Mouse (Mus musculus): ENCODE results near the gene Bcat1. TPM values are rescaled to one million over a fixed set of nuclear protein-coding genes. Genes with fewer than 3 reads are reported as not detected.

Gene Bcat1
- polyA plus RNA-seq, 1 experiment from 2014 or later: 14.9 TPM

GRCm38 (mm10) chr6:145009859-145010818 lies 65.8 kb downstream of the Bcat1 start:
- Histone ChIP-seq H3K27ac (ENCODE audit: low read depth) (no peak overlapping the region), H3K4me2 (no peak overlapping the region), H3K4me1 (ENCODE audit: insufficient read depth) (no peaks in the 10 kb centered on the region), H3K9ac (no peak overlapping the region), H3K27me3 (ENCODE audit: insufficient read depth, low read length) (no peaks in the 10 kb centered on the region), H3K9me3 (ENCODE audit: low read depth, low read length) (0 out of 2 replicates have a peak, but pooled peaks cover 3% of the 10 kb centered on the region), H3K4me3 (ENCODE audit: low read depth, low read length) (no peak overlapping the region), H3K36me3 (ENCODE audit: insufficient read depth) (no peaks in the 10 kb centered on the region)
- 70% methylated on average over 8 of the region's 8 CpGs for WGBS
- no peak for ATAC-seq (ENCODE audit: insufficient read depth)
- DNase-seq: peak; percentile 68
- peak; percentile 60 for TF ChIP-seq CTCF (IDR thresholded peaks at IDR 0.05; ENCODE audit: low read depth)

- no peak overlapping the region for H3K27ac ChIP-seq (ENCODE audit: low read depth)
- no peak overlapping the region for H3K4me3 ChIP-seq (ENCODE audit: low read depth, low read length)
- no peaks in the 10 kb centered on the region for H3K4me1 ChIP-seq (ENCODE audit: insufficient read depth)
- H3K9ac ChIP-seq: no peak overlapping the region
- H3K4me2 ChIP-seq: no peak overlapping the region
- H3K9me3 ChIP-seq (ENCODE audit: low read depth, low read length): no peaks in the 10 kb centered on the region
- ATAC-seq (ENCODE audit: insufficient read depth): no peak
- H3K27me3 ChIP-seq (ENCODE audit: insufficient read depth, low read length): no peaks in the 10 kb centered on the region
- no peak for TF ChIP-seq CTCF (IDR thresholded peaks at IDR 0.05; ENCODE audit: low read depth)
- H3K36me3 ChIP-seq (ENCODE audit: insufficient read depth): no peaks in the 10 kb centered on the region
- DNase-seq: no peak
These were observed 72.5 kb downstream of the Bcat1 start for GRCm38 (mm10) chr6:145003459-145003858.

- H3K27me3 ChIP-seq (ENCODE audit: insufficient read depth, low read length): no peaks in the 10 kb centered on the region
- H3K4me1 ChIP-seq (ENCODE audit: insufficient read depth): no peaks in the 10 kb centered on the region
- H3K9ac ChIP-seq: no peak overlapping the region
- 64% methylated on average over 14 of the region's 14 CpGs for WGBS
- H3K9me3 ChIP-seq (ENCODE audit: low read depth, low read length): no peaks in the 10 kb centered on the region
- DNase-seq (no peak), ATAC-seq (ENCODE audit: insufficient read depth) (no peak)
- H3K4me3 ChIP-seq (ENCODE audit: low read depth, low read length): no peak overlapping the region
- no peak overlapping the region for H3K27ac ChIP-seq (ENCODE audit: low read depth)
- H3K36me3 ChIP-seq (ENCODE audit: insufficient read depth): no peaks in the 10 kb centered on the region
- H3K4me2 ChIP-seq: no peak overlapping the region
- no peak for TF ChIP-seq CTCF (IDR thresholded peaks at IDR 0.05; ENCODE audit: low read depth)
These were observed 73.7 kb downstream of the Bcat1 start for GRCm38 (mm10) chr6:145002094-145002936.

- no peaks in the 10 kb centered on the region for H3K9me3 ChIP-seq (ENCODE audit: low read depth, low read length)
- no peak for TF ChIP-seq CTCF (IDR thresholded peaks at IDR 0.05; ENCODE audit: low read depth)
- ATAC-seq (ENCODE audit: insufficient read depth) (no peak), DNase-seq (no peak)
- 68% methylated on average over 6 of the region's 6 CpGs for WGBS
- no peaks in the 10 kb centered on the region for H3K36me3 ChIP-seq (ENCODE audit: insufficient read depth)
- no peak overlapping the region for H3K9ac ChIP-seq
- no peaks in the 10 kb centered on the region for H3K27me3 ChIP-seq (ENCODE audit: insufficient read depth, low read length)
- H3K4me2 ChIP-seq: no peak overlapping the region
- no peak overlapping the region for H3K4me3 ChIP-seq (ENCODE audit: low read depth, low read length)
- no peaks in the 10 kb centered on the region for H3K4me1 ChIP-seq (ENCODE audit: insufficient read depth)
- no peak overlapping the region for H3K27ac ChIP-seq (ENCODE audit: low read depth)
These were observed 74.5 kb downstream of the Bcat1 start for GRCm38 (mm10) chr6:145001493-145001892.

GRCm38 (mm10) chr6:144997229-144997628 lies 78.8 kb downstream of the Bcat1 start:
- Histone ChIP-seq H3K36me3 (ENCODE audit: insufficient read depth) (no peaks in the 10 kb centered on the region), H3K4me3 (ENCODE audit: low read depth, low read length) (no peak overlapping the region), H3K27me3 (ENCODE audit: insufficient read depth, low read length) (no peaks in the 10 kb centered on the region), H3K4me1 (ENCODE audit: insufficient read depth) (no peaks in the 10 kb centered on the region), H3K9me3 (ENCODE audit: low read depth, low read length) (no peaks in the 10 kb centered on the region), H3K4me2 (no peak overlapping the region), H3K9ac (no peak overlapping the region), H3K27ac (ENCODE audit: low read depth) (no peak overlapping the region)
- peak; percentile 57 for TF ChIP-seq CTCF (IDR thresholded peaks at IDR 0.05; ENCODE audit: low read depth)
- DNase-seq (peak; percentile 54), ATAC-seq (ENCODE audit: insufficient read depth) (no peak)
- WGBS: 81% methylated on average over 3 of the region's 3 CpGs

GRCm38 (mm10) chr6:144992111-144992510 lies 83.9 kb downstream of the Bcat1 start:
- Histone ChIP-seq H3K36me3 (ENCODE audit: insufficient read depth) (no peaks in the 10 kb centered on the region), H3K4me1 (ENCODE audit: insufficient read depth) (no peaks in the 10 kb centered on the region), H3K4me3 (ENCODE audit: low read depth, low read length) (no peak overlapping the region), H3K27ac (ENCODE audit: low read depth) (no peak overlapping the region), H3K27me3 (ENCODE audit: insufficient read depth, low read length) (no peaks in the 10 kb centered on the region), H3K9me3 (ENCODE audit: low read depth, low read length) (no peaks in the 10 kb centered on the region), H3K4me2 (no peak overlapping the region), H3K9ac (no peak overlapping the region)
- TF ChIP-seq CTCF (IDR thresholded peaks at IDR 0.05; ENCODE audit: low read depth): no peak
- WGBS: 42% methylated on average over 3 of the region's 3 CpGs
- no peak for ATAC-seq (ENCODE audit: insufficient read depth)
- DNase-seq: no peak

GRCm38 (mm10) chr6:144989193-144989592 lies 86.8 kb downstream of the Bcat1 start:
- 0 out of 2 replicates have a peak, but pooled peaks have one; percentile 10 for TF ChIP-seq CTCF (IDR thresholded peaks at IDR 0.05; ENCODE audit: low read depth)
- H3K4me3 ChIP-seq (ENCODE audit: low read depth, low read length): no peak overlapping the region
- WGBS: 79% methylated on average over 4 of the region's 4 CpGs
- H3K4me1 ChIP-seq (ENCODE audit: insufficient read depth): no peaks in the 10 kb centered on the region
- no peaks in the 10 kb centered on the region for H3K9me3 ChIP-seq (ENCODE audit: low read depth, low read length)
- no peak overlapping the region for H3K4me2 ChIP-seq
- ATAC-seq (ENCODE audit: insufficient read depth) (no peak), DNase-seq (no peak)
- no peaks in the 10 kb centered on the region for H3K36me3 ChIP-seq (ENCODE audit: insufficient read depth)
- no peak overlapping the region for H3K9ac ChIP-seq
- no peaks in the 10 kb centered on the region for H3K27me3 ChIP-seq (ENCODE audit: insufficient read depth, low read length)
- H3K27ac ChIP-seq (ENCODE audit: low read depth): no peak overlapping the region
